Mouse (Mus musculus): Measurements from ENCODE around the gene Atrnl1.

- TF ChIP-seq MAFK (IDR thresholded peaks at IDR 0.05; ENCODE audit: insufficient read depth, low read depth, low read length) (no peak), HCFC1 (IDR thresholded peaks at IDR 0.05; ENCODE audit: borderline replicate concordance, insufficient read depth, low read length) (no peak), ZC3H11A (IDR thresholded peaks at IDR 0.05; ENCODE audit: borderline replicate concordance, low read depth, low read length) (no peak), CHD2 (IDR thresholded peaks at IDR 0.05; ENCODE audit: low read depth, low read length) (no peak), ZNF384 (IDR thresholded peaks at IDR 0.05; ENCODE audit: low read depth, low read length) (no peak)
Measured at GRCm38 (mm10) chr19:57599126-57599525, 11.7 kb upstream of the Atrnl1 start.
